Mouse (Mus musculus): ENCODE results near the gene Ly6g6c.

DNA sequence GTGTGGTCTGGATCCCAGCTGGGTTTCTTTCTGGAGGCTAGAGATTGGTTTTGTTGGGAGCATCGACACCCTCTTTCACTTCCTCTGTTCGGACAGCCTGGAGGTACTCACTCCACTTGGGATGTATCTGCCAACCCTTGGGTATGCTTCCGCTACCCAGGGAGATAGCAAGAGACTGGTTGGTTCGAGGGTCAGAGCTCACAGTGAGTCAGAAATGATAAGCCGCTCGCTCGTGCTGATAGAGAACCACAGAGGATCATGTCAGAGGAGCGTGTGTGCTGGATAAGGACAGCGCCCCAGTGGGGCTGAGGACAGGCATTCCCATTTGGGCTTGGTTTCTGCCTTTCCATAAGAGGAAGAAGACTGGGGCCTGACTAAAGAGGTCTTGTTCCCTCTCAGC is 14.6 kb downstream of the Ly6g6c start:
- no peak for TF ChIP-seq POLR2A (IDR thresholded peaks at IDR 0.05; ENCODE audit: insufficient read length, low read depth)
- TF ChIP-seq USF1 (IDR thresholded peaks at IDR 0.05; ENCODE audit: low read depth) = no peak
- no peak for TF ChIP-seq SRF (IDR thresholded peaks at IDR 0.05; ENCODE audit: control insufficient read depth, insufficient read length, low read depth)
- no peak for TF ChIP-seq TCF3 (IDR thresholded peaks at IDR 0.05; ENCODE audit: insufficient read length, low read depth)
- no peak for TF ChIP-seq TCF12 (IDR thresholded peaks at IDR 0.05; ENCODE audit: insufficient read depth, poor library complexity, severe bottlenecking)
- no peak for TF ChIP-seq MAX (IDR thresholded peaks at IDR 0.05; ENCODE audit: low read depth)
- no peak for TF ChIP-seq MYOD1 (IDR thresholded peaks at IDR 0.05; ENCODE audit: control insufficient read depth in 1 of 3, insufficient read length in 2 of 3, low read depth in 2 of 3)
- no peak for TF ChIP-seq E2F4 (IDR thresholded peaks at IDR 0.05; ENCODE audit: insufficient read depth)

Data from myocyte (in vitro differentiated cells).